Mouse (Mus musculus) kidney, adult 2 months (tissue): ENCODE data around the gene Cldn4.

ENCODE experiments used
- CTCF ChIP-seq: fragments of 200-500 bp; conservative IDR thresholded peaks from 2 replicates; pipeline ENCODE4 v1.5.1; 2011; ENCODE audit warnings: low read depth, mild to moderate bottlenecking, control low read depth, low read length, moderate library complexity, mixed read lengths; ENCODE audit not compliant: insufficient read depth, insufficient read length
- POLR2A ChIP-seq: fragments of 200-500 bp; IDR thresholded peaks from one replicate; pipeline ENCODE4 v1.6.1; 2011; ENCODE audit warnings: low read depth, low read length, control low read depth

GRCm38 (mm10) chr5:134970671-134971070 lies 23.9 kb upstream of the Cldn4 start:
- TF ChIP-seq CTCF: no peak
- TF ChIP-seq POLR2A: no peak
